Mouse (Mus musculus) heart, postnatal 0 days (tissue): ENCODE results near the gene Prkn.

Experiments used
- CTCF ChIP-seq: IDR thresholded peaks from 2 replicates; pipeline ENCODE4 v1.5.1; 2016; ENCODE audit warnings: antibody characterized with exemption, control low read depth, low read depth
- EP300 ChIP-seq: IDR thresholded peaks from 2 replicates; pipeline ENCODE4 v1.6.1; 2016; ENCODE audit warnings: antibody characterized with exemption, low read depth

GRCm38 (mm10) chr17:11947436-11947835 is 1107.3 kb downstream of the Prkn start:
- TF ChIP-seq CTCF = no peak
- no peak for TF ChIP-seq EP300
